Mouse (Mus musculus): ENCODE results near the gene Gm7030.
"Not testable (repeated sequence)": the region's sequence is repeated elsewhere in the genome, so short reads cannot be mapped to it uniquely, and the experiment has no call there.

Gene Gm7030

GRCm38 (mm10) chr17:36135421-36136231 is 6.4 kb upstream of the Gm7030 start:
- DNase-seq (ENCODE audit: low read depth): not testable (repeated sequence)

DNA sequence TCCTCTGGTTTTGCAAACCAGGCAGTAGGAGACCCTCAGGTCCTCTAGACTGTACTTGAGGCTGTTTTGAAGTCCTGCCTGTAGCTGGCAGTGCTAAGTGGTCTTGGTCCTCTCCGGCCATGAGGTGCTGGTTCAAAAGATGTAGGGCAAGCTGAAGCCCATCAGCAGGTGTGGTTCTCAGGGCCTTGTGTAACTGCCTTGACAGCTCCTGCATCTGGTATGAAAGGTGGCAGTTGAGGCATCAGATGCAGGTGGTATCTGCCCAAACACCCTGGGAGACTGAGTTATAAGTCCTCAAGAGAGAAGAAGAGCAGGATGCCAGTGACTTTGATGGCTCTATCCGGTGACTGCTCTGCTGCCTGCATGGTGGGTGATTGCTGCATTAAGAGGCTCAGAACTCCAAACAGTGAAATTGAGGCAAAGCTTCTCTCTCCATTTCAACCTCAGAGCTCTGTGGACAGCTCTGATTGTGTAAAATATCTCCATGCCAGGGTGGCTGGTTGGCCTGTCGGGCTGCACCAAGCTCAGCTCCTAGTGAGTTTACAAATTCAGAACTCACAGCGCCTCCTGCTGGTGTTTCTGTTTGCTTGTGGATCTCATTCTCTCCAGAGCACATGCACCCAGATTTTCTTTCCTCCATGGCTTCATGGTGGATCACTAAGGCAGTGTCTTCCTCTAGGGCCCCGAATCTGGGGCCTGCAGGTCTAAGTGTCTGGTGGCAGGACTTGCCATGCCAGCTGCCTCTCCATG is 2.5 kb upstream of the Gm7030 start:
- DNase-seq (ENCODE audit: low read depth): no peak

DNA sequence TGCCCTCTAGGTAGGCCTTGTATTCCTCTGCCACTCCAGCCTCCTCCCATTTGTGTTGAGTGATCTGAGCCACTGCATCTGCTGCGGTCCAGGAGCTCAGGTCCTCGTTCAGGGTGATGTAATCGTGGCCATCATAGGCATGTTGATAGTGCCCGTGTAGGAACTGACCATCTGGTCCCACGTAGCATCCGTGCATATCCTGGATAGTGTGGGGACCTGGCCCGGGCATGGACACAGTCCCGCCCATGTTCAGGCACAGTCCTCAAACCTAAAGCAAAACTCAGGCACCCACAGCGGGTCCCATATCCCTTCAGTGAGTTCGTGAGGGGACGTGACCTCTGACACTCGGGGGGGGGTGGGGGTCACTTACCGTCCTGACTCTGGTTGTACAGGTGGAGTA is 700 bp downstream of the Gm7030 start:
- DNase-seq (ENCODE audit: low read depth): not testable (repeated sequence)

DNA sequence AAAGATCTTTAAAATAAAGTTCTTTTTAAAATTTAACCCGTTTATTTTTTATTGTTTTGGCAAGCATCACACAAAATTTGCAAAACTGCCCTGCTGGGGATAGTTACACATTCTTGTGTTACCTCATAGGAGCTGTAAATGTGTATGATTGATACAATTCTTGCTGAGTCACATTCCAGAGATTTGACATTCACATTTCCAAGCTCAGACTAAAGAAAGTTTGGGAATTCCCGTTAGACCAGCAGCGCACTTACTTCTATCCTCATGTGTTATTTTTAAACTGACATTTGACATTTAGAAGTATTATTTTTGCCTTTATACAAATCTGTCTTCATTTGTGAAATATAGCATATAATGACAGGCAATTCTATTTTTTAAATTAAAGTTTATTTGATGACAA is 5.1 kb downstream of the Gm7030 start:
- not testable (repeated sequence) for DNase-seq (ENCODE audit: low read depth)

- DNase-seq (ENCODE audit: low read depth): peak; percentile 36
Observed at GRCm38 (mm10) chr17:36121352-36122020, 7.7 kb downstream of the Gm7030 start, which contains the start of gene Gm19684. Gene Gm19684, plus strand, starts transcription at chr17:36121678.

DNA sequence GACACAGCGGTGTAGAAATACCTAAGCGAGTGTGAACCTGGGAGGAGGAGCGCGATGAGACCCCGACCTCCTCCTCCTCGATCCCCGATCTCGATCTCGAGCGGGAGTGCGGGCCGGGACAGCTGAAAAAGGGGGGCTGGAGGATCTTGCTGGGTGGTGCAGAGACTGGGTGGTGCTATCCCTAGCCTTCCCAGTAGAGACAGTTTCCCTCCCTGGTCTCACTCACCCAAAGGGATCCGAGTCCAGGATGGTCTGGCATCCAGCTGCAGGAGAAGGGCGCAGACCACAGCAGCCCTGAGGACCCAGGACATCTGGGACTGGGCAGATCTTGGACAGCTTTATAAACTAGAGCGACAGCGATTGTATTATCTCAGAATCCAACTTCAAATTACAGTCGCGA is 8.4 kb downstream of the Gm7030 start:
- not testable (repeated sequence) for DNase-seq (ENCODE audit: low read depth)

GRCm38 (mm10) chr17:36116545-36116944 is 12.7 kb downstream of the Gm7030 start:
- not testable (repeated sequence) for DNase-seq (ENCODE audit: low read depth)

- DNase-seq (ENCODE audit: low read depth): not testable (repeated sequence)
Observed at GRCm38 (mm10) chr17:36113979-36114593, 15.1 kb downstream of the Gm7030 start.

DNA sequence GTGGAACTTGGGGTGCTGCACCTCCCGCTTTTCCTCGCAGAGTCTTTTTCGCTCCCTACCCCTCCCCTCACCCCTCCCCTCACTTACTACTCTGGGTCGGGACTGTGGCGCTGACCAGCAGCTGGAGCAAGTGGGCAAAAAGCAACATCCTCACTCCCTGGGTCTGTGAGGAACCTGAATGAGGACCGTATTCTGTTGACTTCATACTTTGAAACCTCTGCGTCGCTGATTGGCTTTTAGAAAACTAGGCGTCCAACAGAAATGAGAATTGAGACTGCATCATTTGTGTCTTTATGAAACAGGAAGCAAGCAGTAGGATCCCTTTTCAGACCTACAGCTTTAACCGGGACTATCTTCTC is 17.7 kb downstream of the Gm7030 start:
- DNase-seq (ENCODE audit: low read depth): peak; percentile 17

DNA sequence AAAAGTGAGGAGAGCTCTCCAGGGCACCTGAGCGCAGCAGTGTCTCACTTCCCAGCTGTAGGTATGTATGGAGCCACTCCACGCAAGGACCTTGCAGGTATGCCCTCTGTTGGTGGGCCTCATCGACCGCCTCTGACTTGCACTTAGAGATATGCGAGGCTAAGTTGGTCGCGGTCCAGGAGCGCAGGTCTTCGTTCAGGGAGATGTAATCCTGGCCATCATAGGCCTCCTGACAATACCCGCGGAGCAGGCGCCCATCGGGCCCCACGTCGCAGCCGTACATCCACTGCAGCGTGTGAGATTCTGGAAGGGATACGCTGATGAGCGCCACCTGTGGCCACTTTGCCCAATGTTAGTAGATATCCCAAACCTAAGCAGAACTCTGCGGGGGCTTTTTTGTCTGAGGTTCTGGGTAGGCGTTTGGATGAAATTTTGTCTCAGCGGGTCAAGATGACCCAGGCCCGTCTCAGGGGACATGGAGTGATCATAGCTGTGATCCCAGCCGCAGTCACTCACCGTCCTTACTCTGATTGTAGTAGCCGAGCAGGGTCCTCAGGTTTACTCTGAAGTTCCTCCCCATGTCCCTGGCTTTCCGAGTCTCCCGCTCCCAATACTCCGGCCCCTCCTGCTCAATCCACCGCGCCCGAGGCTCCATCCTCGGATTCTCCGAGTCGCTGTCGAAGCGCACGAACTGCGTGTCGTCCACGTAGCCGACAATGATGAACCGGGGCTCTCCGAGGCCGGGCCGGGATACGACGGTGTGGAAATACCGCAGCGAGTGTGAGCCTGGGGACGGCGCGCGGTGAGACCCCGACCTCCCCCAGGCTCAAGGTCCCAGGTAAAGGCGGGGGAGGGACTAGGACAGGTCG is 18.4 kb downstream of the Gm7030 start:
- not testable (repeated sequence) for DNase-seq (ENCODE audit: low read depth)

DNA sequence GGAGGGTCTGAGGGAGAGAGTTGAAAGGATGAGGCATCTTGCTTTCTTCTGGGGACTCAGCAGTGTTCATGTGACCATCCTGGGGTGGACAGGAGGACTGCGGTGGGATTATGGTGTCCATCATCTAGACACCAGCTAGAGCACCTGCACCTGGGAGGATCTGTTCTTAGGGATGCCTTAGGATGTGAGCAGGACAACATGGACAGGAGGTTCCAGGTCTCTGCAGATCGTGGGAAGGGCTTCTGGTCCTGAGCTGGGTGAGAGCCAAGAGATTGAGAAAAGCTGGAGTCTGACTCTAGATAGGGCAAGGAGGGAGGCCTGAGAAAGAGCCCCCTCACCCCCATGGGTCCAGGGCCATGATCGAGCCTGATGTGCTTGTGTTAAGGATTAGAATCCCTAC is 19.1 kb downstream of the Gm7030 start:
- DNase-seq (ENCODE audit: low read depth): not testable (repeated sequence)

- DNase-seq (ENCODE audit: low read depth): not testable (repeated sequence)
Observed at GRCm38 (mm10) chr17:36102091-36102490, 27.1 kb downstream of the Gm7030 start.

DNA sequence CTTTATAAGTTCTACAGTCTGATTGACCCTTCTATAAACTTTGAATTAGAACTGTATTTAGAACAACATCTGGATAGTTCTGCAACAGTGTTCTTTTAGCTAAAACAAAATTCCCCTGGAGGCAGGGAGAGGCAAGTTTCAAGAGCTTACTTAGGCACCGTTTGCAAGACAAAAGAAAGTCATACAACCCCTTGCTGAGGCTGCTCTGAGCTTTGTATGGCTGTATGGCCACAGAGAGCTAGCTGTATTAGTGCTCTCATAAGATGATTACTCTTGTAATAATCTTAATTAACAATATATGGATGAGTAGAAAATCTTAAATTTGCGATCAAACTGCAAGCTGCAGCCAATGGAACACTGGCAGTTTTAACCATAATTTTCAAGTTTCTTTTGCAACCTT is 29.6 kb downstream of the Gm7030 start:
- DNase-seq (ENCODE audit: low read depth): not testable (repeated sequence)

DNA sequence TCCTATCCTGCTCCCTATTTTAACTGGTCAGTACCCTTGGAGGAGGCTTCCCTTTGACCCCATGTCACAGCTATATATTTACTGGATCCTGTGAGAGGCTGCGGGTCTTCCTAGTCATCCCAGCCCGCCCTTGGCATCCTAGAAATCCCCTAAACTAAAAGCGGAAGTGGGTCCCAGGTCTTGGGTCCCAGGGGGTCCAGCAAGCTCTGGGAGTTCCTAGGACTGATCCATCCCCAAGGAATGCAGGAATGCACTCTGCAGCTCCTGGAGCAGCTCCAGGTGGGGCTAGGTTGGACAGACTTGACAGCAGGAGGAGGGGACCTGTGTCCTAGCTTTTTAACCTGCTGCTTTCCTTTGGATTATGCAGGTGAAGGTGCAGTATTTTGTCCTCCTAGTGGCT is 35.3 kb downstream of the Gm7030 start:
- no peak for DNase-seq (ENCODE audit: low read depth)

- not testable (repeated sequence) for DNase-seq (ENCODE audit: low read depth)
Observed at GRCm38 (mm10) chr17:36092520-36092919, 36.7 kb downstream of the Gm7030 start.

GRCm38 (mm10) chr17:36091933-36092332 is 37.3 kb downstream of the Gm7030 start:
- DNase-seq (ENCODE audit: low read depth): not testable (repeated sequence)

GRCm38 (mm10) chr17:36085976-36086375 is 43.2 kb downstream of the Gm7030 start:
- DNase-seq (ENCODE audit: low read depth): not testable (repeated sequence)

- no peak for DNase-seq (ENCODE audit: low read depth)
Observed at GRCm38 (mm10) chr17:36083870-36084451, 45.3 kb downstream of the Gm7030 start.

- peak; percentile 15 for DNase-seq (ENCODE audit: low read depth)
Observed at GRCm38 (mm10) chr17:36083266-36083869, 45.9 kb downstream of the Gm7030 start.

- DNase-seq (ENCODE audit: low read depth): not testable (repeated sequence)
Observed at GRCm38 (mm10) chr17:36082519-36083232, 46.5 kb downstream of the Gm7030 start.

Data from fibroblast of lung, adult 2 months (primary cell).